ENCODE assay signal across 17 mouse cellular contexts in genomic region chr15:83403016-83403415, GRCm38 (mm10).
"Had no signal": no experiment of that assay in that cellular context is flagged by ENCODE, and none has a peak within 500 bp of the region (broad histone marks: within the 10 kb centered on the region; RNA-seq: fewer than 3 reads in every experiment).

No protein-coding gene starts in this region.

- H3K4me3 ChIP-seq: left cerebral cortex, adult 2 months; liver, embryonic 13.5 days; midbrain, embryonic 13.5 days had no signal

- H3K27me3 ChIP-seq: liver, embryonic 13.5 days; midbrain, embryonic 13.5 days had no signal

- DNase-seq: kidney, adult 18-20 months; kidney, adult 9 months; kidney, postnatal 14 days; kidney, postnatal 4 days; layer of hippocampus, postnatal 36 days; liver, embryonic 13.5 days; lung, adult 2 months; lung, postnatal 14 days; lung, postnatal 4 days; right cerebral cortex, postnatal 14 days; right cerebral cortex, postnatal 4 days; thymus, adult 18-20 months; thymus, postnatal 14 days; thymus, postnatal 4 days had no signal

- H3K27ac ChIP-seq: left cerebral cortex, adult 2 months; midbrain, embryonic 13.5 days; stomach, postnatal 0 days had no signal

- H3K36me3 ChIP-seq: midbrain, embryonic 13.5 days had no signal
